Mouse (Mus musculus): Measurements from ENCODE around the gene Fbxo17. TPM values are rescaled to one million over a fixed set of nuclear protein-coding genes. Genes with fewer than 3 reads are reported as not detected.

Gene Fbxo17
- total RNA-seq, 2 experiments from 2014 or later = 1.5 to 1.9 TPM

- no peak for DNase-seq (ENCODE audit: low spot score in 2 of 2)
Measured at GRCm38 (mm10) chr7:28715598-28715997, 1.0 kb upstream of the Fbxo17 start.

GRCm38 (mm10) chr7:28717726-28718125, 1.1 kb downstream of the Fbxo17 start:
- DNase-seq (ENCODE audit: low spot score in 2 of 2) = no peak

- no peak for DNase-seq (ENCODE audit: low spot score in 2 of 2)
Measured at GRCm38 (mm10) chr7:28719159-28719558, 2.6 kb downstream of the Fbxo17 start.

- no peak for DNase-seq (ENCODE audit: low spot score in 2 of 2)
Measured at GRCm38 (mm10) chr7:28719650-28720049, 3.0 kb downstream of the Fbxo17 start.

GRCm38 (mm10) chr7:28720753-28721537, 4.3 kb downstream of the Fbxo17 start:
- DNase-seq (ENCODE audit: low spot score in 2 of 2) = no peak

GRCm38 (mm10) chr7:28722079-28722478, 5.5 kb downstream of the Fbxo17 start:
- DNase-seq (ENCODE audit: low spot score in 2 of 2) = no peak

- DNase-seq (ENCODE audit: low spot score in 2 of 2) = no peak
Measured at GRCm38 (mm10) chr7:28724613-28725012, 8.0 kb downstream of the Fbxo17 start.

- peak; percentile 82 to 87 for DNase-seq (ENCODE audit: low spot score in 2 of 2)
Measured at GRCm38 (mm10) chr7:28726600-28726999, 10.0 kb downstream of the Fbxo17 start.

GRCm38 (mm10) chr7:28727649-28728340, 11.2 kb downstream of the Fbxo17 start:
- DNase-seq (ENCODE audit: low spot score in 2 of 2) = peak; percentile 68 to 77

GRCm38 (mm10) chr7:28732341-28733142, 15.9 kb downstream of the Fbxo17 start:
- peak in 1 of 2 experiments; percentile 45 for DNase-seq (ENCODE audit: low spot score in 2 of 2)

GRCm38 (mm10) chr7:28733211-28733610, 16.6 kb downstream of the Fbxo17 start:
- DNase-seq (ENCODE audit: low spot score in 2 of 2) = no peak

GRCm38 (mm10) chr7:28735701-28736100, 19.1 kb downstream of the Fbxo17 start:
- no peak for DNase-seq (ENCODE audit: low spot score in 2 of 2)

- no peak for DNase-seq (ENCODE audit: low spot score in 2 of 2)
Measured at GRCm38 (mm10) chr7:28739829-28740228, 23.2 kb downstream of the Fbxo17 start.

- DNase-seq (ENCODE audit: low spot score in 2 of 2) = no peak
Measured at GRCm38 (mm10) chr7:28740949-28741348, 24.3 kb downstream of the Fbxo17 start.

- peak in 1 of 2 experiments; percentile 20 for DNase-seq (ENCODE audit: low spot score in 2 of 2)
Measured at GRCm38 (mm10) chr7:28741368-28741708, 24.7 kb downstream of the Fbxo17 start.

- DNase-seq (ENCODE audit: low spot score in 2 of 2) = peak; percentile 96 to 99
Measured at GRCm38 (mm10) chr7:28741709-28742438, 25.3 kb downstream of the Fbxo17 start, which contains the start of the genes Mrps12 and Sars2. Mrps12 (minus strand) TSS chr7:28741820. Sars2 (plus strand) TSS chr7:28741992.

- no peak for DNase-seq (ENCODE audit: low spot score in 2 of 2)
Measured at GRCm38 (mm10) chr7:28749935-28750334, 33.3 kb downstream of the Fbxo17 start.

- DNase-seq (ENCODE audit: low spot score in 2 of 2) = no peak
Measured at GRCm38 (mm10) chr7:28756079-28756478, 39.5 kb downstream of the Fbxo17 start, which contains the start of gene Ccer2. Ccer2 (plus strand) TSS chr7:28756174.

GRCm38 (mm10) chr7:28758623-28759022, 42.0 kb downstream of the Fbxo17 start:
- DNase-seq (ENCODE audit: low spot score in 2 of 2) = no peak

- DNase-seq (ENCODE audit: low spot score in 2 of 2) = no peak
Measured at GRCm38 (mm10) chr7:28761907-28762306, 45.3 kb downstream of the Fbxo17 start.

- no peak for DNase-seq (ENCODE audit: low spot score in 2 of 2)
Measured at GRCm38 (mm10) chr7:28765211-28765610, 48.6 kb downstream of the Fbxo17 start.
